Mouse (Mus musculus) ES-E14 (cell line): ENCODE results near the gene Sapcd1.
A peak's percentile ranks its signal among the peaks of the same experiment; 100 is the strongest.

Source experiments
- CHD2 ChIP-seq: IDR thresholded peaks from 2 replicates; pipeline ENCODE4 v1.6.1; 2014; ENCODE audit warnings: mild to moderate bottlenecking, low read depth, low read length, inconsistent platforms
- HCFC1 ChIP-seq: IDR thresholded peaks from 2 replicates; pipeline ENCODE4 v1.6.1; 2012; ENCODE audit warnings: low read length, inconsistent platforms, borderline replicate concordance; ENCODE audit not compliant: insufficient read depth
- ZC3H11A ChIP-seq: IDR thresholded peaks from 2 replicates; pipeline ENCODE4 v1.6.1; 2012; ENCODE audit warnings: low read depth, mild to moderate bottlenecking, inconsistent platforms, low read length, borderline replicate concordance
- ZNF384 ChIP-seq: IDR thresholded peaks from 2 replicates; pipeline ENCODE4 v1.6.1; 2012; ENCODE audit warnings: low read depth, low read length, inconsistent platforms

DNA sequence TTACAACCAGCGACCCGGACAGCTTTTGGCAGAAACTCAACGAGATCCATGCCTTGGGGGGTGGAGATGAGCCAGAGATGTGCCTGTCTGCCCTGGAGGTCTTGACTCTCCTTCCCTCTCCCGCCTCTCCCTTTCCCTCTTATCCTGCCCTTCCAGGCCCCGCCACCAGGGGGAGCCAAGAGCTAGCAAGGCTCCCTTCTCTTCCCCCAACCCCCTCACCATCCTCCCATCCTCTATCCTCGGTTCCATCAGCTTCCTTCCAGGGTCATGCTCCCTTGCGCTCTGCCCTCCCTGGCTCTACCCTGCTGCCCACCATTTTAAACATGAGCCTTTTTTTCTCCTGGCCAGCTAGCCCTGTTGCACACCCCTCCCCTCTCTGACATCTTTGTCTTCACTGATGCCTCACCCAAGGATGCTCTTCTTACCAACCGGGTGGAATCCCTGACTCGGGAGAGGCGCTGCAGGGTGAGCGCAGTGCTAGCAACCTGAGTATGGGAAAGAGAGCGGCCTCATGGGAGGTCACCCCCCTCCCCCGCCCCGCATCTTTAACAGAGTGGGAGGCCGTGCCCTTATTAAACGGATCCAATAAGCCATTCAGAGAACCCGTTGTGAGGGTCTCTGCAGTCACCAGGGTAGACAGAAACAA, 6.5 kb downstream of the Sapcd1 start:
- TF ChIP-seq ZNF384 (no peak), CHD2 (no peak), ZC3H11A (peak; percentile 37; the same call in 1 of the 2 replicates), HCFC1 (no peak)
